Mouse (Mus musculus): ENCODE data around the gene Slc39a5.

Gene Slc39a5

DNA sequence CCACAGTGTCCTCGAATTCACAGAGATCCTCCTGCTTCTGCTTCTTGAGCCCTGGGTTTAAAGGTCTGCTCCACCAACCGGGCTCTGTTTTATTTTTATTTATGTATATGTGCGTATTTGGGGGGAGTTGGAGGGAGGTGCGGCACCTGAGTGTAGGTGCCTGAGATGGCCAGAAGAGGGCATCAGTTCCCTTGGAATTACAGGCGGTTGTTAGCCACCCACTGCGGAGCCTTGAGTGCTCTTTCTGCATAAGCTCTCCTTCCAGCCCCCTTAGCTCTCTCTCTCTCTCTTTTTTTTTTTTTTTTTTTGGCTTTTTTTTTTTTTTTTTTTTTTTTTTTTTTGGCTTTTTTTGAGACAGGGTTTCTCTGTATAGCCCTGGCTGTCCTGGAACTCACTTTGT is 26.6 kb downstream of the Slc39a5 start:
- DNase-seq (ENCODE audit: low spot score), result no peak

DNA sequence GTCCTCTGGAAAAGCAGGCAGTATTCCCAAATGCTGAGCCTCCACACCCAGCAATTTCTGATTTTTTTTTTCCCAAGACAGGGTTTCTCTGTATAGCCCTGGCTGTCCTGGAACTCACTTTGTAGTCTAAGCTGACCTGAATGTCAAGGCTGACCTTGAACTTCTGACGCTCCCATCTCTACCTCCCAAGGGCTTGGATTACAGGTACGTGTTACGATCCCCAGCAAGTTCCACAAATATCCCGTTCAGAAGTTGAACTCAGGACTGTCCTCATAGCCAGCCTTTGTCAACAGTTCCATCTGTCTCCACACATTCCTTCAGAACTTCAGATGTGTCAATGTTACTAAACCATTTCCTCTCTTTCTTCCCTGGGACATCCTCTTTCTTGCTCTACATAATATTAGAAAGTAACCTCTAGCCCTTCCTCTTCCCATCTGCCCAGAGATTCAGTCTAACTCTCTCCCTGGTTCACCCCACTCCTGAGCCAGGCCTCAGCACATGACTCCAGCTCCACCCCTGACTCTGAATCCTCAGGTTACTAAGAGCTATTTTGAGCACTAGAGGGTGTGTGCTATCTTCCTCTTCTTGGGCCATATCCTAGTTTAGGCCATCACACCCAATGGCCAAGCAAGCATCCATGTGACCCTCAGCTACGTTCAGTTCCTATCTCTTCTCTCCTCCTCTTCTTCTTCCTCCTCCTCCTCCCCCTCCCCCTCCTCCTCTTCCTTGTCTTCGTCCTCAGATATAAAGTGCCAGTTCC is 27.9 kb downstream of the Slc39a5 start:
- DNase-seq (ENCODE audit: low spot score), result no peak

- DNase-seq (ENCODE audit: low spot score), result no peak
These were observed 28.9 kb downstream of the Slc39a5 start for GRCm38 (mm10) chr10:128372142-128372541.

DNA sequence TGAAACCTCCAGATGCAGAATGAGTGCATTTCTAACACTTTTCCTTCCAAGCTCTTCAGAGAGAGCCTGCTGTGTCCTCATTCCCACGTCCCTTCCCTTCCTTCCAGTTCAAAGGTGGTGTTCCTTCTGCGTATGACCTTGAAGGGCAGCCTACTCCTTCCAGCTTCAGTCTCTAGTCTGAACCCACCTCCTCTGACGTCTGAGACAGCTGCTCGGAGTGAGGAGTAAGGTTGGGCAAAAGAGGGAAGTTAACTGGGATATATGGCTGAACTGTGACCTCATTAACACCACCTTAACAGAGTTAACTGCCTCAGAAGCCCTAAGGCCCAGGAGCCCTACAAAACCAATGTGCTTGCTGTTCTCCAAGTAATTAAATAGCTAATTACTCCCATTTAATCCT is 30.4 kb downstream of the Slc39a5 start:
- no peak for DNase-seq (ENCODE audit: low spot score)

DNA sequence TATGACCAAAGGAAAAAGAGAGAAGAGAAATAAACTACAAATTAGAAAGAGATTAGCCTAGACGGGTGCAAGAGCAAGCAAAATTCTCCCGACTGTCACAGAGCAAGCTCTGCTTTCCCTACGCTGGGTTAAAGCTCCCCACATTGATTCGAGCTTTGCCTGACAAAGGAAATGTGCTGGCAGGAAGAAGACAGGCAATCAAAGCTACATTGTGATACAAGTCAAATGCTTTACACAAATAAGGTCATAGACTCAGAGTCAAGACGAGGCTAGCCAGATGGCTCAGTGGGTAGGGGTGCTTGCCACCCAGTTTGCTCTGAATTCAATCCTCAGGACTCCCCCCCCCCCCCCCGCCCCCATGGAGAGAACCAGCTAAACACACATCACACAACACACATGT is 31.0 kb downstream of the Slc39a5 start:
- no peak for DNase-seq (ENCODE audit: low spot score)

DNA sequence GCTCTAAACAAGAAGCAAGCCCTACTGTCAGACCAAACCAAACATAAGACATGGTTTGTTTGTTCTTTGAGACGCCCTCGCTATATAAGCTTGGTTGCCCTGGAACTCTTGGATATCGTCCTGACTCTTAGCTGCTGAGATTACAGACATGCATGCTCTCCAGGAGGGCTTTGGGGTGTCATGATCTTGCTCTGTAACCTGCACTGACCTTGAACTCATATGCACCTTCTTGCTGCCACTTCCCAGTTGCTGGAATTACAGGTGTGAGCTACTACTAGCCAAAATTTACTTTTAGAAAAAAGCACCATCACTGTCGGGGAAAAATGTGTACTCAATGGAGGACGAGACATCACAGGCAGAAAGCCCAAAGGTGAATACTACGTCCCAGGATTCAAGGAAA is 31.4 kb downstream of the Slc39a5 start:
- DNase-seq (ENCODE audit: low spot score), result no peak

DNA sequence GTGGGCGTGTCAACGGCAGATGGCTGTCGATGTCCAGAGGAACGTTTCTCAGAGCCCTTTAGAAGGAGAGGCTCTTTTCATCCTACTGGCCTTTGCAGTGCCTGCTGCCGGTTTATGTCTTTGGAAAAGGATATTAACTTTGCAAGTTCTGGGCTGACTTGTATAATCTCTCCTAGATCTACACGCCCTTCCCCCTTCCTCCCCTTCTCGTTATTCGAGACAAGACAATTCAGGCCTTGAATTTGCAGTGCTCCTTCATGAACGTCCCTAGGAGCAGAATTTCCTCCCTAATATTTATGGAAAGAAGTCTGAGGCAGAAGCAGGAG is 31.8 kb downstream of the Slc39a5 start:
- DNase-seq (ENCODE audit: low spot score), result no peak

DNA sequence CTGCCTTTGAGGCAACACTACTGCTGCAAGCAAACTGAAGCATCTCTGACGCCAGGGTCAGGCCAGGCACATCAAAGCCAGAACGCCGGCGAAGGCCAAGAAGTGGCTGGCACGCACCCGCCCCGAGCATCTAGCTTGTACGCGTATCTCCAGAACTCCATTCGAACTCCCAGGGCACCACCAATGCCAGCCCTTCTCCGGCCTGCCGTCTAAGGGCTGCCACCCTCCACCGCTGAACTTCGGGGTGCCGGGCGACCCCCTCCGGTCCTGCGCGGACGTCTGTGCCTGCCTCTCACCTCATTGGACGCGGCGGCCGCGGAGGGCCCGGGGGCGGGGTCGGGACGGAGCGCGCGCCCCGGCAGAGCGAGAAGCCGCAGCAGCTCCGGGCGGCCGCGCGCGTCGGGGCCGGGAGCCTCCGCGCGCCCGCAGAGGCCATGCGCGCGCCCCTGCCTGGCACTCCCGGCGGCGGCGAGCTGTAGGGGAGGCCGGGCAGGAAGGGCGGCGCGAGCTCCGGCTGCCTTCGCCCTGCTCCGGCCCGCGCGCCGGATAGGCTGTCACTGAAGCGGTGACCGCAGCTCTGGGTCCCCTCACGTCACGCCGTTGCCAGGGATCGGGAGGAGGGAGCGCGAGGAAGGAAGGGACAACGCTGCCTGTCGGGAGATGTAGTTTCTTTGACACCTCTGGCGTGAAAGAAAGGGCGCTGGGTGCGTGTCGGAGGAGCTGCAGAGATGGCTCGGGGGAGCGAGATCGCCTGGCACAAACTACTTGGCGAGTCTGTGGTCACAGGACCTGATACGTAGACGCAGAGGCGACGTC is 32.4 kb downstream of the Slc39a5 start, which contains the start of gene Coq10a:
Gene Coq10a, minus strand, starts transcription at position 596 of the 816 bp plus-strand sequence.
- peak; percentile 92 for DNase-seq (ENCODE audit: low spot score)

- no peak for DNase-seq (ENCODE audit: low spot score)
These were observed 33.1 kb downstream of the Slc39a5 start for GRCm38 (mm10) chr10:128367899-128368401.

GRCm38 (mm10) chr10:128362568-128362967 is 38.5 kb downstream of the Slc39a5 start:
- DNase-seq (ENCODE audit: low spot score), result peak; percentile 84

DNA sequence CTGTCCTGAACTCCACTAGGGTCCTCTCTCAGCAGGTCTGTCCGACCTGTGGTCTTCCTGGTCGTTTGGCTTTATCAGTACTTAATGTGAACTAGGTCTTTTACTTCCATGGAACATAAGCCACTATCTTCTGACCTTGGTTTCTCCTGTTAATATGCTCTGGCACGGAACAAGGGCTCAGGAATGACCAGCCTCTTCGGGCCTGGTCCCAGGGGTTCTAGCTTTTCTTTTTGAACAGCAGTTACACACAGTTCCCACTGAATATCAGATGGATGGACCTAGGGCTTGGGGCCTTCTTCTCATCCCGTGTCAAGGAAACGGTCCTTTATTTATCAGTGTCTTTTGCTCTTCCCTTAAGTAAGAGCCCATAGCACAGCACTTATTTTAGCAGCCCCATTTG is 39.2 kb downstream of the Slc39a5 start:
- DNase-seq (ENCODE audit: low spot score), result no peak

GRCm38 (mm10) chr10:128359226-128359625 is 41.8 kb downstream of the Slc39a5 start:
- DNase-seq (ENCODE audit: low spot score), result no peak

DNA sequence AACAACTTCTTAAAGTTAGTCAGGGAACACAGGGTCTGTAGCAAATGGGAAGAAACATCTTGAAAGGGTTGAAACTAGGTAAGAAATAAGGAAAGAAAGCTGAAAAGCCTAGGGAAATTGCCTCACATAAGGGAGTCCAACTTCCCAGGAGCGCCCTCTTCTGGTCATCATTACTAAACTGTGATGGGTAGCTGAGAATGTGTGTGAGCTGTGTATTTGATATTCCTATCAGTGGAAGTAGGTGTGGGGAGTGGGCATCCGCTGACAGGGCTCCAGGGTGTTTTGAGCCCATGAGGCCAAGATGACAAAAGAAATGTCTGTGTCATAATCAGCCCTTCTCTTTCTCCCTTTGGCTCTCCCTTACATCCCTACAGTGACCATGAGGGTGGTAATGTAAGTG is 42.2 kb downstream of the Slc39a5 start:
- peak; percentile 79 for DNase-seq (ENCODE audit: low spot score)

- DNase-seq (ENCODE audit: low spot score), result no peak
These were observed 53.5 kb downstream of the Slc39a5 start for GRCm38 (mm10) chr10:128347541-128347940.
